Mouse (Mus musculus) testis, adult 2 months (tissue): ENCODE results near the gene Prkd2. TPM values are rescaled to one million over a fixed set of nuclear protein-coding genes. Genes with fewer than 3 reads are reported as not detected.

Source experiments
- H3K27ac ChIP-seq: fragments of 200-500 bp; 2 replicates; pipeline ENCODE4 v1.5.1; 2012; ENCODE audit warnings: low read depth, low read length; ENCODE audit not compliant: control insufficient read depth, insufficient read depth
- H3K27me3 ChIP-seq: fragments of 200-500 bp; 2 replicates; pipeline ENCODE4 v1.6.1; 2012; ENCODE audit warnings: mild to moderate bottlenecking, low read length, moderate library complexity; ENCODE audit not compliant: control insufficient read depth, insufficient read depth
- H3K36me3 ChIP-seq: fragments of 200-500 bp; 2 replicates; pipeline ENCODE4 v1.6.1; 2012; ENCODE audit warnings: mild to moderate bottlenecking, low read length; ENCODE audit not compliant: control insufficient read depth, insufficient read depth
- H3K4me1 ChIP-seq: fragments of 200-500 bp; 2 replicates; pipeline ENCODE4 v1.6.1; 2012; ENCODE audit warnings: low read length; ENCODE audit not compliant: control insufficient read depth, insufficient read depth
- H3K4me3 ChIP-seq: fragments of 200-500 bp; 2 replicates; pipeline ENCODE4 v1.5.1; 2012; ENCODE audit warnings: low read depth, mild to moderate bottlenecking, low read length, moderate library complexity, mixed read lengths; ENCODE audit not compliant: control insufficient read depth
- CTCF ChIP-seq: fragments of 200-500 bp; IDR thresholded peaks from 2 replicates; pipeline ENCODE4 v1.5.1; 2012; ENCODE audit warnings: low read depth, mild to moderate bottlenecking, inconsistent platforms, low read length, moderate library complexity; ENCODE audit not compliant: control insufficient read depth, insufficient read depth, insufficient replicate concordance
- POLR2A ChIP-seq: fragments of 200-500 bp; IDR thresholded peaks from 2 replicates; pipeline ENCODE4 v1.6.1; 2012; ENCODE audit warnings: low read depth, mild to moderate bottlenecking, inconsistent platforms, low read length, moderate library complexity; ENCODE audit not compliant: control insufficient read depth
- polyA plus RNA-seq: library from polyadenylated mRNA; depleted of rRNA; stranded (reverse); fragments of >200 nt; gene quantifications from 2 replicates; pipeline ENCODE4 v1.2.3, GENCODE M21; 2012

Gene Prkd2
- polyA plus RNA-seq, 1 experiment = 2.8 TPM

DNA sequence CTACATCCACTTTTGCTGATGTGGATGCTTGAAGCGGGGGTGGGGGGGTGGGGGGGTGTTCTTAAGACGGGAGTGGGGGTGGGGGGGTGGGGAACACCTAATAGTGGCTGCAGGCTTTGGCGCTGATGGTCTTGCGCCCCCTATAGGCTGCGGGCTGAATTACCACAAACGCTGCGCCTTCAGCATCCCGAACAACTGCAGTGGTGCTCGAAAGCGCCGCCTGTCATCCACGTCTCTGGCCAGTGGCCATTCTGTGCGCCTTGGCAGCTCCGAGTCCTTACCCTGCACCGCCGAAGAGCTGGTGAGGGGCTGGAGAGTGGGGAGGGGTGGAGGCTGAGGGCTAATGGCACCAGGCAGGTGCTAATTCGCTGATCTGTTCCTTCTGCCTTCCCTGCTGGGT, 5.9 kb downstream of the Prkd2 start:
- H3K36me3 ChIP-seq = no peaks in the 10 kb centered on the region
- peaks cover 33% of the 10 kb centered on the region for H3K4me1 ChIP-seq
- H3K27ac ChIP-seq = no peak overlapping the region
- TF ChIP-seq POLR2A (no peak), CTCF (peak; percentile 74; the same call in 1 of the 2 replicates)
- H3K27me3 ChIP-seq = no peaks in the 10 kb centered on the region
- peak overlapping the region; percentile 58 for H3K4me3 ChIP-seq

DNA sequence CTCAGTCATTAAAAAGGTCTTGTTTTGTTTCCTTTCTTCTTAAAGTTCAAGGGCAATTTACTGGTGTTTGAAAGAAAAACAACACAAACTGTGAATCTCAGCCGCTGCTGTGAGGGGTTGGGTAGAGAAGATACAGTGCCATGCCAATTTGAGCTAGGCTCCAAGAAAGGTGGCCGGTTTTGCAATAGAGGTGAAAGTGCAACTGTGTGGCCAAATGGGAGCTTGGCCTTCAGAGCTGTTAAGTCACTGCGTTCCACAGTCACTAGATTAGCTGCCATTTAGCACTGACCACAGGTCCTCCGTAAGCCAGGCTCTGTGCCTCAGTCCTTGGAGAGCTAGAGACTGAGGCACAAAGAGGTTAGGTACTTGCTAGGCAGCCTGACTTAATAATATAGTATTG, 8.9 kb downstream of the Prkd2 start:
- Histone ChIP-seq H3K36me3 (no peaks in the 10 kb centered on the region), H3K4me3 (no peak overlapping the region), H3K27ac (no peak overlapping the region), H3K4me1 (peaks cover 19% of the 10 kb centered on the region), H3K27me3 (no peaks in the 10 kb centered on the region)
- TF ChIP-seq CTCF = no peak
- TF ChIP-seq POLR2A = no peak

DNA sequence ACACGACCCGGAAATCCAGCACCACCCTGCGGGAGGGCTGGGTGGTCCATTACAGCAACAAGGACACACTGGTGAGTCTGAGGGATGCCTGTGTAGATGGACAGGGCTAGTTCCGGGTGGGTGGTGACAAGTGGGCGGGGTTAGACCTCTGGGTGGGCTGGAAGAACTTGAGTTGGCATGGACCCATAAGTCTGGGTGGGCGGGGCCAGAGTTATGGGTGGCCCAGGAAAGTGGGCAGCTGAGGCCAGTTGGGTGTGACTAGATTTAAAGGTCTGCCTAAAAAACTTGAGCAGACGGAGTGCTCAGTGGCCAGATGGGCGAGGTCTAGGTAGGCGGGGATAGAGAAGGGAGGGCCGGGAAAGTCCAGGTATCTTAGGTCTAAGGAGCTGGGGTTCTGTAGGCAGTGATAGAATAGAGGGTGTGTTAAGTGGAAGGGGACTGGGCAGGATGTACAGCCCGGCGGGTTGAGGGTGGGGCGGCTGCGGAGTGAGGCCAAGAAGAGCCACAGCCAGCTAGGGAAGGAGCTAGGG, 10.7 kb downstream of the Prkd2 start:
- no peaks in the 10 kb centered on the region for H3K27me3 ChIP-seq
- no peak overlapping the region for H3K4me3 ChIP-seq
- H3K4me1 ChIP-seq = peaks cover 15% of the 10 kb centered on the region
- H3K27ac ChIP-seq = no peak overlapping the region
- no peak for TF ChIP-seq POLR2A
- no peak for TF ChIP-seq CTCF
- H3K36me3 ChIP-seq = no peaks in the 10 kb centered on the region

DNA sequence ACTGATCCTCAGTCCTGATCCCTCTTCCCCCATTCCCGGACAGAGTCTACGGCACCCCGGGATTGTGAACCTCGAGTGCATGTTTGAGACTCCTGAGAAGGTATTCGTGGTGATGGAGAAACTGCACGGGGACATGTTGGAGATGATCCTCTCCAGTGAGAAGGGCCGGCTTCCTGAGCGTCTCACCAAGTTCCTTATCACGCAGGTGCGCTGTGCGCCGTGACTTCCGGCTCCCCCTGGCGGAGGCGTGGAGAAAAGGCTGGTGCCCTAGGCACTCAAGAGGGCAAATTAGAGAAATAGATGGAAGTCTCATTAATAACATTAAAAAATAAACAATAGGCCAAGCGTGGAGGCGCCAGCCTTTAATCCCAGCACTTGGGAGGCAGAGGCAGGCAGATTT, 15.6 kb downstream of the Prkd2 start:
- H3K4me3 ChIP-seq = peak overlapping the region; percentile 33; the same call in 1 of the 2 replicates
- no peaks in the 10 kb centered on the region for H3K36me3 ChIP-seq
- TF ChIP-seq CTCF (peak; percentile 55; the same call in 1 of the 2 replicates), POLR2A (no peak)
- H3K4me1 ChIP-seq = peaks cover 7% of the 10 kb centered on the region; the same call in 1 of the 2 replicates
- H3K27ac ChIP-seq = no peak overlapping the region
- no peaks in the 10 kb centered on the region for H3K27me3 ChIP-seq

DNA sequence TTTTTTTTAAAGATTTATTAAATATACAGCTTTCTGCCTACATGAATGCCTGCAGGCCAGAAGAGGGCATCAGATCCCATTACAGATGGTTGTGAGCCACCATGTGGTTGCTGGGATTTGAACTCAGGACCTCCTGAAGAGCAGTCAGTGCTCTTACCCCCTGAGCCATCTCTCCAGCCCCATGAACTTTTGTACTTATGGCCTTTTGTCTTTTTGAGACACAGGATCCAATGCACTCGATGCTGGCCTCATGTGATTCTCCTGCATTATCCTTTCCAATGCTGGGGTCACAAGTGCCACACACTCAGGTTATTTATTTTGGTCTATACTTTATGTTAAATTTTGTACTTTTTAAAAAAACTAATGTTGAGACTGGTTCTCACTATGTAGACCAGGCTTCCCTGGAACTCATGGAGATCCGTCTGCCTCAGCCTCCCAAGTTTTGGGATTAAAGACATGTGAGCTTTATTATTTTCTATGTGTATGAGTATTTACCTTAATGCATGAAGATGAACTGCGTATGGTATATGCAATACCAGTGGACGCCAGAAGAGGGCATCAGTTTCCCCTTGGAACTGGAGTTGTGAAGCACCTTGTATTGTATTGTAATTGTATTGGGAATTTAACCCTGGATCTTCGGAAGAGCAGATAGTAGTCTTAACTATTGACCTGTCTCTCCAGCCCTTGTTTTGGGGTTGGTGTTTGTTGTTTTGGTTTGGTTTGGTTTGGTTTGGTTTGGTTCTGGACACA, 17.4 kb downstream of the Prkd2 start:
- no peaks in the 10 kb centered on the region for H3K36me3 ChIP-seq
- no peaks in the 10 kb centered on the region for H3K27me3 ChIP-seq

DNA sequence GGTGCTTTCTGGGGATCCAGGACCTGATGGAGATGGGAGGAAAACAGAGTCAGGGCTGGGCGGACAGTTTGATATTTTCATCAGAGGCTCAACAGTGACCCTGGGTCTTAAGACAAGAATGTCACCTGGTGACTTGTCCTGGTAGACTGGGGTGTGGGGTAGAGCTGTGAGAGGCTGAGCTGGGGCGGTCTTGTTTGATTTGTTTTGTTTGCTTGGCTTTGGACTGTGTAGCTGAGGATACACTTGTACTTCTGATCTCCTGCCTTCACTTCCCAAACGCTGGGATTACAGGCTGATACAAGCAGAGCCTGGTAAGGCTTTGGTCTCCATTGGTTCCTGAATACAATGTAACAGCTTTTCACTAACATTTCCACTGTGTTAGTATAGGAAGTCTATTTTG, 24.8 kb downstream of the Prkd2 start:
- H3K27me3 ChIP-seq = no peaks in the 10 kb centered on the region
- no peaks in the 10 kb centered on the region for H3K36me3 ChIP-seq
- H3K4me3 ChIP-seq = peak overlapping the region; percentile 12
- TF ChIP-seq POLR2A = no peak
- no peak for TF ChIP-seq CTCF
- no peak overlapping the region for H3K27ac ChIP-seq
- H3K4me1 ChIP-seq = peaks cover 9% of the 10 kb centered on the region

More for the DNA sequence above, 17.4 kb downstream of the Prkd2 start:
- no peak overlapping the region for H3K27ac ChIP-seq
- TF ChIP-seq POLR2A (no peak), CTCF (peak; percentile 9; the same call in 1 of the 2 replicates)
- peaks cover 7% of the 10 kb centered on the region; the same call in 1 of the 2 replicates for H3K4me1 ChIP-seq
- no peak overlapping the region for H3K4me3 ChIP-seq

DNA sequence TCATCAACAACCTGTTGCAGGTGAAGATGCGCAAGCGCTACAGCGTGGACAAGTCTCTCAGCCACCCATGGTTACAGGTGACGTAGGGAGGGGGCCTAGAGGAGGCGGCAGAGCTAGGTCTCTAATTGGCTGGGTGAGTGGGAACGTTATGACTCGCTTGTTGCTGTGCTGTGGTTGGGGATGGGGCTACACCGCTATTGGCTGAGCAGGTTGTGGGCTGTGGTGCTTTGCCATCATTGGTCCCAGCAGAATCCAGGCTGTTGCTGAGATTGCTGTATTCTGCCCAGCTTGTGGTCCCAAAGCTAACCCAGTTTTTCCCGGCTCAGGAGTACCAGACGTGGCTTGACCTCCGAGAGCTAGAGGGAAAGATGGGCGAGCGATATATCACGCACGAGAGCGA, 26.8 kb downstream of the Prkd2 start:
- Histone ChIP-seq H3K27me3 (no peaks in the 10 kb centered on the region), H3K4me1 (peaks cover 11% of the 10 kb centered on the region), H3K27ac (no peak overlapping the region), H3K36me3 (no peaks in the 10 kb centered on the region), H3K4me3 (peak overlapping the region; percentile 52)
- TF ChIP-seq POLR2A (no peak; the same call in 1 of the 2 replicates), CTCF (no peak)

DNA sequence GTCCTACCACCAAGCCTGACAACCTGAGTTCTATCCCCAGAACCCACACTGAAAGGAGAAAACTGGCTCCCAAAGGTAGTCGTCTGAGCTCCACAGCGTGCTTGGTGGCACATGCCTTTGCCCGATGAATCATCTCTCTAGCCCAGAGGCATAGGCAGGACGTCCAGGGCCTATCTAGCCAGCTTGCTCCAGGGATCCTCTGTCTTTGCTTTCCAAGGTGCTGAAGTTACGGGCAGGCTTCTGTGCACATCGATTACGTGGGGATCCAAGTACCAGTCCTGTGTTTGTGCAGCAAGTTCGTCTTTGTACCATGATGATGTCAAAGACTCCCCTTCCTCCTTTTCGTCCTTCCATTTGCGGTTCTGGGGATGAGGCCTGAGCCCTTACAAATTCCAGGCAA, 28.9 kb downstream of the Prkd2 start:
- TF ChIP-seq CTCF (no peak), POLR2A (no peak)
- Histone ChIP-seq H3K4me1 (peaks cover 16% of the 10 kb centered on the region), H3K36me3 (no peaks in the 10 kb centered on the region), H3K27me3 (no peaks in the 10 kb centered on the region), H3K4me3 (peak overlapping the region; percentile 87), H3K27ac (no peak overlapping the region)
